Mouse (Mus musculus) macrophage (primary cell): ENCODE results near the gene Rex1bd. TPM values are rescaled to one million over a fixed set of nuclear protein-coding genes. Genes with fewer than 3 reads are reported as not detected.

ENCODE experiments used
- H3K27ac ChIP-seq: fragments of 350-480 bp; formaldehyde crosslinking; 2 replicates; pipeline ENCODE4 v1.9.0; 2021
- H3K36me3 ChIP-seq: fragments of 350-480 bp; formaldehyde crosslinking; 2 replicates; pipeline ENCODE4 v1.9.0; 2021; ENCODE audit errors: inconsistent target
- H3K4me3 ChIP-seq: fragments of 350-480 bp; formaldehyde crosslinking; 2 replicates; pipeline ENCODE4 v1.9.0; 2021; ENCODE audit errors: inconsistent target
- H3K79me2 ChIP-seq: fragments of 350-480 bp; formaldehyde crosslinking; 2 replicates; pipeline ENCODE4 v1.9.0; 2021; ENCODE audit errors: inconsistent target
- WGBS: methylation state at CpG from one replicate; pipeline ENCODE4 v1.1.7; 2026; ENCODE audit warnings: inconsistent platforms; ENCODE audit not compliant: missing documents; 5-methylcytosine and 5-hydroxymethylcytosine counted together
- polyA plus RNA-seq: library from polyadenylated mRNA; stranded (reverse); fragments of 250-400 nt; gene quantifications from 3 replicates; pipeline ENCODE4 v1.2.4, GENCODE M21; 2018; ENCODE audit warnings: inconsistent platforms

The Rex1bd gene
- polyA plus RNA-seq, 1 experiment from 2014 or later = 37.3 TPM

- H3K36me3 ChIP-seq = peaks cover 41% of the 10 kb centered on the region
- 98% methylated on average over 9 of the region's 10 CpGs for WGBS
- H3K79me2 ChIP-seq = peaks cover 58% of the 10 kb centered on the region
- H3K27ac ChIP-seq = no peak overlapping the region
- no peak overlapping the region for H3K4me3 ChIP-seq
Observed at GRCm38 (mm10) chr8:70517940-70518643, 11.5 kb upstream of the Rex1bd start.

DNA sequence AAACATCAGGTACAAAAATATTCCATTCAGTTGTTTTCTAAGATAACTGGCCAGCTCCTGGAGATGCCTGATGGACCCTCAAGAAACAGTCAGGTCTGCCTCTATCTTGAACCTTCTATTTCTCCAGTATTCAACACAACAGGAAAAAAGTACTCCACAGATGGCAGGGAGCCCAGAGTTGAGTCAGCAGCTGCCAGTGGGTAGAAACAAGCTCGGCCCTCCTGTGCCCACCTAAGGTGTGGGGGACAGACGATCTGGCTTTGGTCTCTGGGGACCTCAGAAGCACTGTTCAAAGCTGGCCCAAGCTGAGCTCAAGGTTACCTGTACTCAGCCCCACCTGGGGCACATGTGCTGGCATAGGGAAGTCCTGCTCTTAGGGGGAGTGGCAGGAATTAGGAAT, 6.9 kb upstream of the Rex1bd start:
- 21% methylated on average over 2 of the region's 2 CpGs for WGBS
- Histone ChIP-seq H3K27ac (no peak overlapping the region), H3K36me3 (peaks cover 42% of the 10 kb centered on the region)

GRCm38 (mm10) chr8:70512253-70512903, 5.8 kb upstream of the Rex1bd start:
- Histone ChIP-seq H3K36me3 (peaks cover 38% of the 10 kb centered on the region), H3K79me2 (peaks cover 80% of the 10 kb centered on the region), H3K27ac (peak overlapping the region; percentile 85), H3K4me3 (no peak overlapping the region)
- 62% methylated on average over 10 of the region's 11 CpGs for WGBS

More for the DNA sequence above, 6.9 kb upstream of the Rex1bd start:
- Histone ChIP-seq H3K79me2 (peaks cover 73% of the 10 kb centered on the region), H3K4me3 (no peak overlapping the region)

DNA sequence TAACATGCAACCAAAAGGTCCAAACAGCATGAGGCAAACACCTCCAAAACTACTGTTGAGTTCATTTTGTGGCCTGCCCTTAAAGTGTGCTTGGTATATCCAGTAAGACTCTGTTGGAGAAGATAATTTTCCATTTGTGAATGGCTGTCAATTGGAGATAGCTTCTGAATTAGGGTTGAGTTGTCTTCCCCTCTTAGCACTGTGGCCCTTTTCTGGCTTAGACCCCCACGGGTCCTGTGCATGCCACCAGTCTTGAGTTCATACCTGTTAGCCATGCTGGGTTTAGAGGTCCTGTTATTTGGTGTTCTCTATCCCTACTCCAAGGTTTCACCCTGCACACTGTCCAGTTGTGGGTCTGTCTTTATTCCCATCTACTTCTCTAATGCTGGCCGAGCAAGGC, 5.2 kb upstream of the Rex1bd start:
- Histone ChIP-seq H3K4me3 (no peak overlapping the region), H3K27ac (peak overlapping the region; percentile 85), H3K36me3 (peaks cover 37% of the 10 kb centered on the region), H3K79me2 (peaks cover 80% of the 10 kb centered on the region)
- 85% methylated on average over 2 of the region's 2 CpGs for WGBS

- Histone ChIP-seq H3K79me2 (peaks cover 75% of the 10 kb centered on the region), H3K36me3 (peaks cover 32% of the 10 kb centered on the region), H3K27ac (peak overlapping the region; percentile 85), H3K4me3 (peak overlapping the region; percentile 75)
- WGBS = 56% methylated on average over 5 of the region's 6 CpGs
Observed at GRCm38 (mm10) chr8:70511174-70511573, 4.6 kb upstream of the Rex1bd start.

DNA sequence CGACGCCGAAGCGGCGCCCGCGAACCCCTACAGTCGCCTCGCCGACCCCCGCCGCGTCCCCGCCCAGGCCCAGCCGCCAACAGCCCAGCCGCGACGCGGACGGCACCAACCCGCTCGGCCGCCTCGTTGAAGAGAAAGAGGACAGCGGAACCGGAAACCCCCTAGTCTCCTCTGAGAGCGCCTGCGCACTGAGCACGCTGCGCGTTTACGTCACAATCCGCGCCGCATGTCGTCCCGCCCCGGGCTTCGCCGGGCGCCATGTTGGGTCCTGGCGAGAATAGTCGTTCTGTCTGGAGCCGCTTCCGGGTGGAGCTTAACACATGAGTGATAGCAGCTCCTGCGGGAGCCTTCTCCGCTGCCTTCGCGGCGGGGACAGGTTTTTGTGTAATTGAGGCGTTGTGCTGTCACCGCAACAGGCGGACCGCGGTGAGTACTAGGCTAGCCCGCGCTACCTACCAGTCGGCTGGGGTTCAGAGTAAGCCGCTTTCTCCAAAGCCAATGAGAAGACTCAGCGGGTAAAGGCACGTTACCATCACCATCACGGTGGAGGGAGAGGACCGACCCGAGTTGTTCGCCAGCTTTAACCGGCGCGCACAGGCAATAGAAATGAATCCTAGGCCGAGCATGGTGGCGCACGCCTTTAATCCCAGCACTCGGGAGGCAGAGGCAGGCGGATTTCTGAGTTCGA, 3.8 kb upstream of the Rex1bd start, which contains the start of gene Uba52:
TSS of gene Uba52 (minus strand) at position 574 of the 688 bp plus-strand sequence.
- WGBS = 3% methylated on average over 74 of the region's 74 CpGs
- Histone ChIP-seq H3K27ac (peak within 1 kb of the TSS; percentile 85), H3K36me3 (peaks cover 30% of the 10 kb centered on the region), H3K4me3 (peak within 1 kb of the TSS; percentile 93), H3K79me2 (peaks cover 70% of the 10 kb centered on the region)

- Histone ChIP-seq H3K4me3 (peak overlapping the region; percentile 93), H3K27ac (peak overlapping the region; percentile 58), H3K36me3 (peaks cover 23% of the 10 kb centered on the region), H3K79me2 (peaks cover 61% of the 10 kb centered on the region)
- 11% methylated on average over 25 of the region's 25 CpGs for WGBS
Observed at GRCm38 (mm10) chr8:70509281-70509952, 2.9 kb upstream of the Rex1bd start.

DNA sequence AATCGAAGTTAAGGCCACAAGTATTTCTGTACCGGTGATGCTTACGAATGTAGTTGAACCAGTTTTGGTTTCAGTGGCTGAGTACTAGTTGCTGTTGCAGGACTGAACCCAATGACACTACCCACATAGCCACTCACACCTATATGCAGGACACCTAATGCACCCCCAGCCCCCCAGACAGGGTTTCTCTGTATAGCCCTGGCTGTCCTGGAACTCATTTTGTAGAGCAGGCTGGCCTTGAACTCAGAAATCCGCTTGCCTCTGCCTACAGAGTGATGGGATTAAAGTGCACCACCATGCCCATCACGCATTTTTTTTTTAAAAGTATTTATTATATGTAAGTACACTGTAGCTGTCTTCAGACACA, 458 bp upstream of the Rex1bd start:
- Histone ChIP-seq H3K27ac (no peak overlapping the region), H3K79me2 (peaks cover 39% of the 10 kb centered on the region), H3K36me3 (peaks cover 7% of the 10 kb centered on the region; the same call in 1 of the 2 replicates), H3K4me3 (no peak overlapping the region)
- WGBS = 85% methylated on average over 5 of the region's 5 CpGs

DNA sequence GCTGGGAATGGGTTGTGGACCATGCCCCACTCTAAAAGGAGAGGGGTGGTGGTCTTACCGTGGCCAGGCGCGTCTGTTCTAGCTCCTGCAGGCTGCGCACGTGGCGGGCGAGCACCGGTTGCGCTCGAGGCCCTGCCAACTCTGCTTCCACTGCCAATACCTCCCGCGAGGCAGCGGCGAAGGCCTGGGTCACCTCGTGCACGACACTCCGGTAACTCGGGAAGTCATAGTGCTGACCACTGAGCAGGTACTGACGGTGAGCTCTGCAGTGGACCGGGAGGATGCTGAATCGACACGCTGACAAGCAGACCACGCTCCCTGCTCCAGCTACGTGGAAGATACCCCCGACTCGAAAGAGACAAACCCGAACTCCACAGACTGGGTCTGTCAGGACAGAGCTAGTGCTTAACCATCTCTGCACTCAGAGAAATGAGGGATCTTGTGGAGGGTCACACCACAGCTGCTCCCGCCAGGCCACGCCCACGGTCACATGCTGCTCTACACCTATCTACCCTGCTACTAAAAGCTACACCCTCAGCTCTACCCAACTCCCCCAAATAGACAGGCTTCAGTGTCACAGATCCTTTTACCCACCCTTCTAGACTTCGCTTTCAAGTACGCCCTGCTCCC, 739 bp downstream of the Rex1bd start:
- 48% methylated on average over 27 of the region's 32 CpGs for WGBS
- Histone ChIP-seq H3K4me3 (peak overlapping the region; percentile 63), H3K27ac (peak overlapping the region; percentile 29), H3K36me3 (peaks cover 7% of the 10 kb centered on the region; the same call in 1 of the 2 replicates), H3K79me2 (peaks cover 27% of the 10 kb centered on the region)

DNA sequence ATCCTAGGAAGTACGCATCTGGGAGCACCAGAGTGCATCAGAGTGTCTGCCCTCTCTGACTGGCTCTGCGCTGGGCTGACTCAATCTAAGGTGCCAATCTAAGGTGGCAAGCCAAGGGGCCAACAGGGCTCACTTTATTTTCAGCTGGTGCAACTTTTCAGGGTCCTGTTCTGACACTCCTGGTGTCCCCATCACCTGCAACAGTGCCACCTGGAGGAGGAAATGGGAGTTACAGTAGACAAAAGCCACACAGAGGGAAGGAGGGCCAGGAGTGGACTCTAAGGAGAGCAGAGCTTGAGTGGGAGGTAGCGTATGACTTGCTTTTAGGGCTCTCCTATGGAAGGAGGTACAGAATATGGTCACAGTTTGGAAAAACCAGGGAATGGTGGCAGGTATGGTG, 1.7 kb downstream of the Rex1bd start:
- H3K4me3 ChIP-seq = no peak overlapping the region
- H3K36me3 ChIP-seq = peaks cover 7% of the 10 kb centered on the region; the same call in 1 of the 2 replicates
- no peak overlapping the region for H3K27ac ChIP-seq
- 89% methylated on average over 3 of the region's 3 CpGs for WGBS
- peaks cover 24% of the 10 kb centered on the region for H3K79me2 ChIP-seq

DNA sequence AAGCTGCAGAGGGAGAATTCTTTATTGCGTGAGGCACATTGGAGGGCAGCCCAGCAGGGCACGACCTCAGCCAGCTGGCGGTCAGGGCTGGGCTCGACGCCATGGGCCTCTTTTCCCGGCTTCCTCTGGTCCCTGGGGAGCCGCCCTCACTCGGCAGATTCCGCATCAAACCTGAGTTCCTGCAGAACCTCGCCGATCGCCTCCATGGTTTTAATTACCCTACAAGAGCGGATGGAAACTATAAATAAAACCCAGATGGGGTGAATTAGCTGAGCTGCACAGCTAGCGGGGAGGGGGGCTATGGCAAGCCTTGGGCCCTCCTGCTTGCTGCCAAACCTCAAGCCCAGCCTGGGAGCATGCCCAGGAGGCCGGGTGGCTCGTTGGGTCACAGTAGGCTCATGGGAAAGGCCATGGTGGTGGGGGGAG, 2.2 kb downstream of the Rex1bd start:
- WGBS = 95% methylated on average over 16 of the region's 16 CpGs
- Histone ChIP-seq H3K79me2 (peaks cover 18% of the 10 kb centered on the region), H3K4me3 (no peak overlapping the region), H3K27ac (no peak overlapping the region), H3K36me3 (peaks cover 7% of the 10 kb centered on the region; the same call in 1 of the 2 replicates)

GRCm38 (mm10) chr8:70503062-70503750, 3.3 kb downstream of the Rex1bd start:
- H3K27ac ChIP-seq = no peak overlapping the region
- no peak overlapping the region for H3K4me3 ChIP-seq
- 19% methylated on average over 40 of the region's 46 CpGs for WGBS
- H3K79me2 ChIP-seq = peaks cover 7% of the 10 kb centered on the region; the same call in 1 of the 2 replicates
- peaks cover 7% of the 10 kb centered on the region; the same call in 1 of the 2 replicates for H3K36me3 ChIP-seq

DNA sequence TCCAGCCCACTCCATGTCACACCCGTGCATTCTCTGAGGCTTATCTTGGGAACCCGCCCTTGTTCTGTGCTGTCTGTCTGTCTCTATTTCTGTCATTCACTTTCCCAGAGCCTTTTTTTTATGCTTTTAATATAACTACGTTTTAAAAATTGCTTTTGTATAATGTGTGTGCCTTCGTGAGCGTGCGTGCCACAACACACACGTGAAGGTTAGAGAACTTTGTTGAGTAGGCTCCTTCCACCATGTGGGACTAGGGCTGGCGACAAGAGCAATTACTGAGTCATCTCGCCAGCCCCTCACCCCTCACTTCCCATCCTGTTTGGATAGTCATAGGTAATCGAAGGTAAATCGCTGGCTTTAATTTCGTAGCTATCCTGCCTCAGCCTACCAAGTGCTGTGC, 4.0 kb downstream of the Rex1bd start:
- H3K79me2 ChIP-seq = peaks cover 4% of the 10 kb centered on the region; the same call in 1 of the 2 replicates
- H3K4me3 ChIP-seq = no peak overlapping the region
- H3K27ac ChIP-seq = no peak overlapping the region
- H3K36me3 ChIP-seq = peaks cover 2% of the 10 kb centered on the region; the same call in 1 of the 2 replicates
- WGBS = 67% methylated on average over 12 of the region's 12 CpGs
